Mouse (Mus musculus): Measurements from ENCODE around the gene Slc7a6. TPM values are rescaled to one million over a fixed set of nuclear protein-coding genes. Genes with fewer than 3 reads are reported as not detected.

Slc7a6 gene
- polyA plus RNA-seq, 1 experiment: 96.3 TPM

DNA sequence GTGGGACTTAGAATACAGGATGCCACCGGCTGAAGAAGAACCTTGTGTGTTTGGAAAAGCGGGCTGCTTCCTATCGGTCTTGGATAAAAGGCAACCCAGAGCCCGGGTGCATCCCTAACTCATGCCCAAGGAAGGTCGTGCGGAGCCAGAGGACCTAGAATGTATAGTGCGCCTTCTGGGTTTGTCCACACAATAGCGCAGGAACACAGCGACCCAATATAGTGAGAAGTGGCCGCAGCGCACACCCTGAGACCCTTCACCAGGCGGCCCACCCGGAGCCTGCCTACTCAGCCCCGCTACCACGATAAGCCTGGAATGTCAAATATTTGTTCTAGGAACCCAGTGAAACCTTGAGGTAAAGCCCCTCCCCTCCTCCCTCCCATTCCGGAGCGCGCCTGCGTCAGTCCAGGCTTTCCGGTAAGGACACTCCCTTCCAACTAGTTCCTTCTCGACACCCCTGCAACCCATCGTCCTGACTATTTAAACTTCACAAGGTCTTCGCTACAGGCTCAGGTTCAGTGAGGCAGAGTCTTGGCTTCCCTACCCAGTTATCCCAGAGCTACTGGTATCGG is 30.7 kb upstream of the Slc7a6 start:
- no peak for DNase-seq
- Histone ChIP-seq H3K4me3 (ENCODE audit: control insufficient read depth, insufficient read depth, low read length) (peak overlapping the region; percentile 47), H3K27me3 (ENCODE audit: control insufficient read depth, insufficient read depth, low read length) (peaks cover 22% of the 10 kb centered on the region), H3K36me3 (ENCODE audit: control insufficient read depth, insufficient read depth, low read length) (no peaks in the 10 kb centered on the region), H3K4me1 (replicated peaks; ENCODE audit: control insufficient read depth, insufficient read depth, low read length) (peaks cover 49% of the 10 kb centered on the region), H3K27ac (ENCODE audit: control insufficient read depth, insufficient read depth, low read length) (no peak overlapping the region)
- TF ChIP-seq POLR2A (IDR thresholded peaks at IDR 0.05; ENCODE audit: control insufficient read depth, extremely low read depth, insufficient read depth, low read length, poor library complexity) (no peak), CTCF (IDR thresholded peaks at IDR 0.05; ENCODE audit: borderline replicate concordance, control insufficient read depth, extremely low read depth, insufficient read depth, low read length, poor library complexity) (no peak)
- 2% methylated on average over 24 of the region's 24 CpGs for whole genome bisulfite sequencing

DNA sequence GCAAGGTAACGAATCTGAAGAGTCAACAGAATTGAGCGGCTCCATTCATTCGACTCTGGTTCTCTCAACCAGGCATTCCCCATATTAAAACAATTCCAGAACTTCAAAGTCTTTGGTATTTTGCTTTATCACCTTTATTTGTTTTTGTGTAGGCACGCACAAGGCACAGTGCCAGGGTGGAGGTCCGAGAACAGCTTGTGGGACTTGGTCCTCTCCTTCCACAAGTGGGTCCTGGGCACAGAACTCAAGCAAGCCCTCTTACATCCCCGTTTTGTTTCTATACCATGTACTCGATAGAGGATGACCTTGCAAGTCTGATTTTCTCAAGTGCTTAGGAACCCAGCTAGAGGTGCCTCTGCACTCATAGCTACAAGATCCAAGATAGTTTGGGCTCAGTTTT is 30.0 kb upstream of the Slc7a6 start:
- WGBS: 55% methylated on average over 7 of the region's 7 CpGs
- no peak overlapping the region for H3K27ac ChIP-seq (ENCODE audit: control insufficient read depth, insufficient read depth, low read length)
- peaks cover 22% of the 10 kb centered on the region for H3K27me3 ChIP-seq (ENCODE audit: control insufficient read depth, insufficient read depth, low read length)
- peak overlapping the region; percentile 47 for H3K4me3 ChIP-seq (ENCODE audit: control insufficient read depth, insufficient read depth, low read length)
- no peak for DNase-seq
- H3K36me3 ChIP-seq (ENCODE audit: control insufficient read depth, insufficient read depth, low read length): no peaks in the 10 kb centered on the region
- TF ChIP-seq CTCF (IDR thresholded peaks at IDR 0.05; ENCODE audit: borderline replicate concordance, control insufficient read depth, extremely low read depth, insufficient read depth, low read length, poor library complexity): no peak
- no peak for TF ChIP-seq POLR2A (IDR thresholded peaks at IDR 0.05; ENCODE audit: control insufficient read depth, extremely low read depth, insufficient read depth, low read length, poor library complexity)
- peaks cover 43% of the 10 kb centered on the region for H3K4me1 ChIP-seq (replicated peaks; ENCODE audit: control insufficient read depth, insufficient read depth, low read length)

DNA sequence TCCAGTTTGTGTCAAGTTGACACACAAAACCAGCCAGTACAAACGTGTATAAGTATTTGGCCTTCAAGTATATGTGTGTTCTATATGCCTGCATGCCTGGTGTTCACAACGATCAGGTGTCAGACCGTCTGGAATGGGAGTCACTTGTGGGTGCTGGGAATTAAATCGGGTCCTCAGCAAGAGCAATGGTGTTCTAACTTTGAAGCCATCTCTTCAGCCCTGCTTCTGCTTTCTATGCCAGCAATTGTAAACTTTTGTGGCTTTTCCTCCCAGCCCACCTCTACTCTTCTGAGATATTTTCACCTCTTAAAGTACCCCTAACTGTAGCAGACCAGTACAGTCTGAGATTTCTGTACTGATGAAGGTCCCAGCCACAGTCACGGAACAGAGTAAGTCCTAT is 28.5 kb upstream of the Slc7a6 start:
- H3K4me3 ChIP-seq (ENCODE audit: control insufficient read depth, insufficient read depth, low read length): no peak overlapping the region
- WGBS: 85% methylated on average over 5 of the region's 5 CpGs
- H3K4me1 ChIP-seq (replicated peaks; ENCODE audit: control insufficient read depth, insufficient read depth, low read length): peaks cover 30% of the 10 kb centered on the region
- DNase-seq: no peak
- no peak overlapping the region for H3K27ac ChIP-seq (ENCODE audit: control insufficient read depth, insufficient read depth, low read length)
- TF ChIP-seq POLR2A (IDR thresholded peaks at IDR 0.05; ENCODE audit: control insufficient read depth, extremely low read depth, insufficient read depth, low read length, poor library complexity): no peak
- peaks cover 22% of the 10 kb centered on the region for H3K27me3 ChIP-seq (ENCODE audit: control insufficient read depth, insufficient read depth, low read length)
- H3K36me3 ChIP-seq (ENCODE audit: control insufficient read depth, insufficient read depth, low read length): no peaks in the 10 kb centered on the region

- Histone ChIP-seq H3K4me1 (replicated peaks; ENCODE audit: control insufficient read depth, insufficient read depth, low read length) (peaks cover 25% of the 10 kb centered on the region), H3K4me3 (ENCODE audit: control insufficient read depth, insufficient read depth, low read length) (no peak overlapping the region), H3K27ac (ENCODE audit: control insufficient read depth, insufficient read depth, low read length) (no peak overlapping the region), H3K27me3 (ENCODE audit: control insufficient read depth, insufficient read depth, low read length) (peaks cover 22% of the 10 kb centered on the region), H3K36me3 (ENCODE audit: control insufficient read depth, insufficient read depth, low read length) (no peaks in the 10 kb centered on the region)
- DNase-seq: peak; percentile 85
- TF ChIP-seq CTCF (IDR thresholded peaks at IDR 0.05; ENCODE audit: borderline replicate concordance, control insufficient read depth, extremely low read depth, insufficient read depth, low read length, poor library complexity) (no peak), POLR2A (IDR thresholded peaks at IDR 0.05; ENCODE audit: control insufficient read depth, extremely low read depth, insufficient read depth, low read length, poor library complexity) (no peak)
- 14% methylated on average over 13 of the region's 13 CpGs for WGBS
Observed at GRCm38 (mm10) chr8:106140769-106141168, 27.9 kb upstream of the Slc7a6 start.

GRCm38 (mm10) chr8:106145331-106145730 is 23.3 kb upstream of the Slc7a6 start:
- H3K27ac ChIP-seq (ENCODE audit: control insufficient read depth, insufficient read depth, low read length): no peak overlapping the region
- H3K4me3 ChIP-seq (ENCODE audit: control insufficient read depth, insufficient read depth, low read length): no peak overlapping the region
- 92% methylated on average over 2 of the region's 2 CpGs for WGBS
- H3K4me1 ChIP-seq (replicated peaks; ENCODE audit: control insufficient read depth, insufficient read depth, low read length): peaks cover 3% of the 10 kb centered on the region
- no peaks in the 10 kb centered on the region for H3K27me3 ChIP-seq (ENCODE audit: control insufficient read depth, insufficient read depth, low read length)
- DNase-seq: no peak
- H3K36me3 ChIP-seq (ENCODE audit: control insufficient read depth, insufficient read depth, low read length): no peaks in the 10 kb centered on the region
- TF ChIP-seq POLR2A (IDR thresholded peaks at IDR 0.05; ENCODE audit: control insufficient read depth, extremely low read depth, insufficient read depth, low read length, poor library complexity) (no peak), CTCF (IDR thresholded peaks at IDR 0.05; ENCODE audit: borderline replicate concordance, control insufficient read depth, extremely low read depth, insufficient read depth, low read length, poor library complexity) (no peak)

DNA sequence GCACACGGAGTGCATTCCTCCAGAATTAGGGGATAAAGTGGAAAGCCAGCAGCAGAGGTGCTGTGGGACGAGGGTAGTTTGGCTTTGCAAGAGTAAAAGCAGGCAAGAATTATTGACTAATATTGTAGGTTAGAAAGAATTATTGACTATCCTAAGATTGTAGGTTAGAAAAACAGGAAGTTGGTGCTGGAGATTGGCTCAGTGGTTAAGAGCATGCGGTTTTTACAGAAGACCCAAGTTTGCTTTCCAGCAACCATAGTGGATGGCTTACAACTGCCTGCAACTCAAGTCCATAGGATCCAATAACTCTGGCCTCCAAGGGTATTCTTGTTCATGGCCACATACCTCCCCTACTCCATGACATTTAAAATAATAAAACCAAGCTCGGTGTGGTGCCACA is 22.6 kb upstream of the Slc7a6 start:
- Histone ChIP-seq H3K4me1 (replicated peaks; ENCODE audit: control insufficient read depth, insufficient read depth, low read length) (peaks cover 8% of the 10 kb centered on the region), H3K4me3 (ENCODE audit: control insufficient read depth, insufficient read depth, low read length) (no peak overlapping the region), H3K27ac (ENCODE audit: control insufficient read depth, insufficient read depth, low read length) (no peak overlapping the region), H3K27me3 (ENCODE audit: control insufficient read depth, insufficient read depth, low read length) (no peaks in the 10 kb centered on the region), H3K36me3 (ENCODE audit: control insufficient read depth, insufficient read depth, low read length) (no peaks in the 10 kb centered on the region)
- WGBS: 61% methylated on average over 4 of the region's 4 CpGs
- TF ChIP-seq CTCF (IDR thresholded peaks at IDR 0.05; ENCODE audit: borderline replicate concordance, control insufficient read depth, extremely low read depth, insufficient read depth, low read length, poor library complexity) (no peak), POLR2A (IDR thresholded peaks at IDR 0.05; ENCODE audit: control insufficient read depth, extremely low read depth, insufficient read depth, low read length, poor library complexity) (no peak)
- no peak for DNase-seq
